Mouse (Mus musculus) cortical plate, adult 2 months (tissue): ENCODE measurements at regions not wholly inside any gene's neighbourhood (a gene's known extent, or its start where the extent isn't known, plus 50 kb on each side); places are given as distances from the start of the nearest gene placed in this dataset.

Source experiments
- H3K27ac ChIP-seq: fragments of 200-500 bp; 2 replicates; pipeline ENCODE4 v1.5.1; 2012; ENCODE audit warnings: low read length, control low read depth, inconsistent platforms; ENCODE audit not compliant: insufficient read depth
- H3K4me1 ChIP-seq: fragments of 200-500 bp; 2 replicates; pipeline ENCODE4 v1.6.1; 2011; ENCODE audit warnings: low read length; ENCODE audit not compliant: control insufficient read depth, insufficient read depth
- H3K4me3 ChIP-seq: fragments of 200-500 bp; 2 replicates; pipeline ENCODE4 v1.5.1; 2011; ENCODE audit warnings: mild to moderate bottlenecking, low read length, control low read depth; ENCODE audit not compliant: insufficient read depth
- CTCF ChIP-seq: fragments of 200-500 bp; IDR thresholded peaks from 2 replicates; pipeline ENCODE4 v1.5.1; 2011; ENCODE audit warnings: mild to moderate bottlenecking, control low read depth, low read length; ENCODE audit not compliant: insufficient read depth; ENCODE audit errors: extremely low read depth
- POLR2A ChIP-seq: fragments of 200-500 bp; IDR thresholded peaks from 2 replicates; pipeline ENCODE4 v1.6.1; 2011; ENCODE audit warnings: mild to moderate bottlenecking, low read length, control low read depth; ENCODE audit not compliant: insufficient read depth; ENCODE audit errors: extremely low read depth

DNA sequence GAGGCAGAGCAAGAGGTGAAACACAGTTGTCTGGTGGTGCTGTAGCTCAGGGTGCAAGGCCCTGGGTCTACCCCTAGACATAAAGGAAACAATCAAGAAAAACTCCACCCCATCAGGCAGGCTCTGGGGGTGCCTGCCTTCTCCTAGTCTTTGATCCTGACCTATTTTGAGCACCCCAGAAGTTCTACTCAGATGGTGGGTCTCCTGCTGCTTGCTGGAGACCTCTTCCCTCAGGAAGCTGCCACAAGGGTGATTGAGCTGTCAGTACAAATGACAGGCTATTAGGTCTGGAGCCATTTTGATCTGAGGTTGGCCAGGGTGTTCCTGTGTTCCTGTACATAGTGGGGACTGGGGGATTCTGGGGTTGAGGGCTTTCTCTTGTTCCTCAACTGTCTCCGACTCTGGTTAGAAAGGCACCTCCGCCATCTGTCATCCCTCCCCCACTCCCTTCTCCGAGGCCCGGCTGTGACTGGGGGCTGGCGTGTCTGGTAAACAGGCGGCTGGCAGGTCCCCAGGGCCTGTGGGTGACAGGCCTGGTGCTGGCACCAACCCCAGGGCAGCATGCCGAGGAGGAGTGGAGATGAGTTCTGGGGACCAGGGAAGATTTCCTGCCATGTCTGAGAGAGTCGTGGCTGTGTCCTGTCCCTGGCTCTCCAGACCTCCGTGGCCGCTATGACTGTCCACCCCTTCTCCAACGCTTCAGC is 97.2 kb downstream of the Cstad start:
- no peak overlapping the region for H3K4me3 ChIP-seq
- TF ChIP-seq POLR2A (no peak), CTCF (no peak)
- peak overlapping the region; percentile 93 for H3K27ac ChIP-seq
- peaks cover 11% of the 10 kb centered on the region for H3K4me1 ChIP-seq

DNA sequence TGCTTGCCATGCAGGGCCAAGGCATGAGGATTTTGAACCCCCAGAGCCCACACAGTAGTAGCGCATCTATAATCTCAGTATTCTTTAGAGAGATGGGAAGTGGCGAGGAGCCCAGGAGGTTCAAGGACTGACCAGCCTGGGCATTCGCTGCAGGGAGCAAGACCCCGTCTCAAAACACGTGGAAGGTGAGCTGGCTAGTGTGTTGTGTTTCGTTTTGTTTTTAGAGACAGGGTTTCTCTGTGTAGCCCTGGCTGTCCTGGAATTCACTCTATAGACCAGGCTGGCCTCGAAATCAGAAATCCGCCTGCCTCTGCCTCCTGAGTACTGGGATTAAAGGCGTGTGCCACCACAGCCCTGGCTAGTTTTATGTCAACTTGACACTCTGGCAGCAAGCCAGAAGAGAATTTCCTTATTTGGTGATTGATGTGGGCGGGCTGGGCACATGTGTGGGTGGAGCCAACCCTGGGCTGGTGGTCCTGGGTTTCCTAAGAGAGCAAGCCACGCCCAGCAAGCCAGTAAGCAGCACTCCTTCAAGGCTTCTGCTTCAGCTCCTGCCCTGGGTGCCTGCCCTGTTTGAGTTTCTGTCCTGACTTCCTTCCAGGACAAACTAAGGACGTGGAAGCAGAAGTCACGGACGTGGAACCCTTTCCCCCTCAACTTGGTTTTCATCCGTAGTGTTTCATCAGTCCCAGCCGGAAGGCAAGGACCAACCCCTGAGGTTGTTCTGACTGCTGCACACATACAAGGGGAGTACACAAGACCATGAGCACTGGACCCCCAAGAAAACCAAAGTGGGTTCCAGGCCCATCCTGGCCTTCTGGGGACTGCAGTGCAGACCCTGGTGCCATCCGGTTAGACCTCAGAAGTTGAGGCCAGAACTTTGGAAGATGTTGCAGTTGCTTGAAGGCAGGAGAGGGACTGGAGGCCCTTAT is 96.4 kb downstream of the Cstad start:
- TF ChIP-seq CTCF = no peak
- TF ChIP-seq POLR2A = no peak
- Histone ChIP-seq H3K4me1 (peaks cover 12% of the 10 kb centered on the region), H3K4me3 (no peak overlapping the region), H3K27ac (peak overlapping the region; percentile 93)

- TF ChIP-seq POLR2A (no peak), CTCF (no peak)
- peaks cover 15% of the 10 kb centered on the region for H3K4me1 ChIP-seq
- H3K4me3 ChIP-seq = no peak overlapping the region
- no peak overlapping the region for H3K27ac ChIP-seq
These were observed 95.5 kb downstream of the Cstad start for GRCm38 (mm10) chr2:30690307-30690706.

DNA sequence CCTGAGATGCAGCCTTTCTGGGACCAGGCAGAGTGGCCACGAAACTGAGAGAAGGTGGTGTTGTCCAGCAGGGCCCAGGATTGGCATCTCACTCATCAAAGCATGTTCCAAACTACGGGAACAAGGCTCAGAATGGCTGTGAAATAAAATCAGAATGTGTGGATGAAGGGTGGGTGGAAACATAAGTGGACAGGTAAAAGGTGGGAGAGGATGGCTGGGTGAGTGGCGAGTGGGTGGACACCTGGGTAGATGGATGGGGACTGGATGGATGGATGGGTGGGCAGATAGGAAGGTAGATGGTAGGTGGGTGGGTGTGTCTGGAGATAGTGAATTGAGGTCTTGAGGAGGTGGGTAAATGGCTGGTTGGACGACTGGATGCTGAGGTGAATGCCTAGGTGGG is 93.6 kb downstream of the Cstad start:
- Histone ChIP-seq H3K27ac (no peak overlapping the region), H3K4me3 (no peak overlapping the region), H3K4me1 (peaks cover 14% of the 10 kb centered on the region)
- TF ChIP-seq CTCF (no peak), POLR2A (no peak)

DNA sequence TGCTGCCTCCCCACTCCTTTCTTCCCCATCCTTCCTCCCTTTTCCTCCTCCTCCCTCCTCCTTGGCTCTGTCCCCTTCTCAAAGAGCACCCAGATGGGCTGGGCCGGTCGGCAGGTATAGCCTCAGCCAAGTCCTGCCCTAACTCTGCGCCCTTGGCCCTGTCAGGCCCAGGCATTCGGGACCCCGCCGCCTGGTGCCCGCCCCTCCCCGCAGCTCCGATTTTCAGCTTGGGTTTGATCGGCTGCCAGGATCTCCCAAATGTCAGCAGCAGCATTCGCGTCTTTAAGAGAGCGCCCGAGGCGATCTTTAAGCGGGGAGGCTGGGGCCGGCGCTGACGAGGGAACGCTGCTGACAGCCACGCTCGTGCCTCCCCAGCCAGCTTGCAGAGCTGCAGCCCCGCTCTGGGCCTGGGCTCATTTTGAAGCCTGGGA is 92.3 kb downstream of the Cstad start:
- no peak for TF ChIP-seq POLR2A
- TF ChIP-seq CTCF = no peak
- no peak overlapping the region for H3K4me3 ChIP-seq
- peaks cover 9% of the 10 kb centered on the region for H3K4me1 ChIP-seq
- peak overlapping the region; percentile 49; the same call in 1 of the 2 replicates for H3K27ac ChIP-seq

- no peak for TF ChIP-seq POLR2A
- TF ChIP-seq CTCF = no peak
- peaks cover 9% of the 10 kb centered on the region for H3K4me1 ChIP-seq
- H3K27ac ChIP-seq = no peak overlapping the region
- no peak overlapping the region for H3K4me3 ChIP-seq
These were observed 91.5 kb downstream of the Cstad start for GRCm38 (mm10) chr2:30686359-30686758.

- Histone ChIP-seq H3K4me3 (no peak overlapping the region), H3K4me1 (peaks cover 9% of the 10 kb centered on the region), H3K27ac (peak overlapping the region; percentile 57; the same call in 1 of the 2 replicates)
- TF ChIP-seq CTCF = no peak
These were observed 90.5 kb downstream of the Cstad start for GRCm38 (mm10) chr2:30685137-30685860.

- Histone ChIP-seq H3K4me3 (no peak overlapping the region), H3K4me1 (peaks cover 8% of the 10 kb centered on the region), H3K27ac (no peak overlapping the region)
- TF ChIP-seq CTCF (no peak), POLR2A (no peak)
These were observed 89.6 kb downstream of the Cstad start for GRCm38 (mm10) chr2:30684461-30684860.

GRCm38 (mm10) chr2:30682146-30682825 is 87.4 kb downstream of the Cstad start:
- TF ChIP-seq CTCF (no peak), POLR2A (no peak)
- Histone ChIP-seq H3K4me3 (no peak overlapping the region), H3K27ac (no peak overlapping the region), H3K4me1 (peaks cover 8% of the 10 kb centered on the region)
